Mouse (Mus musculus): ENCODE results near the gene Ube2e2. TPM values are rescaled to one million over a fixed set of nuclear protein-coding genes. Genes with fewer than 3 reads are reported as not detected.
"Not testable (repeated sequence)": the region's sequence is repeated elsewhere in the genome, so short reads cannot be mapped to it uniquely, and the experiment has no call there.

Gene Ube2e2
- polyA plus RNA-seq, 1 experiment from 2014 or later = 15.0 TPM

DNA sequence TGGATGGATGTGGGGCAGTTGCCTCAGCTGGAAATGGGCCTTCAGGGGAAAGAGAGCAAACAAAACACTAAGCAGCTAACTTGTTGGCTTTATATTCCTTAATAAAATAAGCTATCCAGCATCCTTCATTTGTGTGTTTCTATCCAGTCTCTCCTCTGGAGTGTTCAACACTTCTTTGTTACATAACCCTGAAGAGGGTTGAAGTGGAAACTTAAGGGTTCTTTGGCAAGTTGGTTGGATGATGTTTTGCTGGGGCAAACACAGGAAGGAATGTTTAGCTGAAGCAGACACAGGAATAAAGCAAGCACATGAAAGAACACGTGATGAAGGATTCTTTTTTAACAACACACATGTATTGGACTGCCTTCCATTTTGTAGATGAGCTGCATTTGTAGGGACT, 256.3 kb downstream of the Ube2e2 start:
- DNase-seq (ENCODE audit: low spot score) = no peak

DNA sequence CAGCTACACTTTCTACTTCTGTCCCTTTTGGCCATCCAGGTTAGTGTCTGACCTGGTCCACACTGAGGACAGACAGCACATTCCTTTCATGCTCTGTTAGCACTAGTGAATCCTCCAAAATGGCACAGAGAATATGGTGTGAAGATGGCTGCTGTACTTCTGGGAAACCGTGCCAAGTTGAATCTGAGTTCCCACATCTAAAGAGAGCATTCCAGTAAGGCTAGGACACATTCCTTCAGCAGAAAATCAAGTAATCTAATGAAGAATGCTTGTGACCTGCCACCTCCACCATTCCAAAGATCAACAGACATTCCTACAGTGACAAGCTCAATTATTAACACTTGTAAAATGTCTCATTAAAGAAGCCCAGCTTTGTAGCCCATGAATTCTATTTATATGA, 265.9 kb downstream of the Ube2e2 start:
- no peak for DNase-seq (ENCODE audit: low spot score)

DNA sequence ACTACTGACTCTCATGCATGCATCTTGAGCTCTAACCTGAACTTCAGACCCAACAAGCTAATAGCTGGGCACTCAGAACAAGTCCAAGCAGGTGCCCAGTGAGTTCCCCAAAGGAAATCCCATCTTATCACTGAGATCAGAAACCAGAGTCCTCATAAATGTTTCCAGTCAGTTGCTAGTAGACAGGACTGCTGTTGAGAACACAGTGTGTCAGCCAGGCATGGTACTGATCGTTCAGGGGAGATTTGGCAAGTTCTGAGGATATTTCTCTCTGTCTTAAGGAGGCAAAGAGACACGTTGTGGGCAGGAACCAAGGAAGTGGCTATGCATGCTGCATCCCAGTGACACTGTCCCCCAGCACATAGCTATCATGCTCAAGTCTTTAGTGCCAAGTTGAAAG, 275.5 kb downstream of the Ube2e2 start:
- DNase-seq (ENCODE audit: low spot score) = no peak

DNA sequence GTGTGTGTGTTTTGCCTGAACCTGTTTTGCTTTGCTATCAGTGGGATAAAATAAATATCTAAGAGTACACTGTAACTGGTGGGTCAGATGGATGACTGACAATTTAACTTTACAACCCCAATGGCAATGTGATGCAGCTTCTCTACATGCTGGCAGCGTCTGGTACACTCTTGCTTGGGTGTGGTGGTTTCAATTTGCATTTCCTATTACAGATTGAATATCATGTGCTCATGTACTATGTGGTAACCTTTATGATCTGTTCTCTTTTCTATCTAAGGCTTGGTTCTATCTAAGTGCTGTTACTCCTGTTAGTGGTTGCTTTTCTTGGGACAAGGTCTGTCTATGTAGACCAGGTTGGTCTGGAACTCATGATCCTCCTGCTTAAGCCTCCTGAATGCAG, 292.1 kb downstream of the Ube2e2 start:
- DNase-seq (ENCODE audit: low spot score) = no peak

DNA sequence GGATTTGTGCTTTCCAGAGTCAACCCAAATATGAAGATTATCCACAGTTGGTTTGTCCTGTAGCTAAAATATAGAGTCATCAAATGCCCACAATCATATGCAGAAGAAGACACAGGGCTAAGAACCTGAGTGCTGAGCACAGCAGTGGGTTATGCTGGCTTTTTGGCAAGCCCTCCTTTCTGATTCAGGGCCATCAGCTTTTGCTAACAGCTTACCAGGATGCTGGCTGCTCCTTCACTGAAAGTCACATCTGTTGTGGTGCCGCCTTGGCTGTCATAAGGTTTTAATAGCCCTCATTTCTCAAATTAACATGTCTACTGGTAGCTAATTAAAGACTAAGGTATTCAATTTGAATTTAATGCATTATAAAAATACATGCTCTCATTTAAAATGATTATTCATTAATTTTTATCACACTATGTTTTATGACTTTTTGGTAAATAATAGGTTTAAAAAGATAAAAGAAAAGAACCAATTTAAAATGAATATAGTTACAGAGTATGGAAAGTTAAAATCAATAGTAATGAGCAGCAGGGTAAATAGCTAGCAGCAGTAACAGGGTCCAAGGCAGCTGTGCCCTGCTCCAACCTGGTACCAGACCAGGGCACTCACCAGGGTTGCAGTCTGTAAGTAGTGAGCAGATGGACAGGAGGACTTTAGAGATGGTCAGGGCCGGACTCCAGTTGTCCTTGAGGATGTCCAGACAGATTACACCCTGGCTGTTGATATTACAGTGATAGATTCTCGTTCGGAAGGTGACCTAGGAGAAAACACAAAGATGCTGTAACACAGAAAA, 307.6 kb downstream of the Ube2e2 start:
- DNase-seq (ENCODE audit: low spot score) = no peak

DNA sequence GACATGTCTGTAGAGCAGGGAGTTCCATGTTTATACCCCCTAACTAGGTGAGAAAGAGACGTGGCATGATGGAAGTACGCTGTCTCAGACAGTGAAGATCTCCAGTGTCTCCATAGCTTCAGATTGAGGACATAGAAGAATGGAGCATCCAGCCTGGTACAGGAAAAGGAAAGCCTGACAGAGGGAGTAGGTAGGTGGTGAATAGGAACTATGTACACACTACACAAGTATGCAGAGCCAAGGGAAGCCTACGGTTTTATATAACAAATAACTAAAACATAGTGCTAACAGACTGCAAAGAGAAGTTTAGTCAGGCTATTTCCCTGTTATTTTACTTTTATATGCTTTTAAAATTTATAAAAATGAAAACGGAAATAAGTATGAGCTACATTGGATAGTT, 312.3 kb downstream of the Ube2e2 start:
- no peak for DNase-seq (ENCODE audit: low spot score)

DNA sequence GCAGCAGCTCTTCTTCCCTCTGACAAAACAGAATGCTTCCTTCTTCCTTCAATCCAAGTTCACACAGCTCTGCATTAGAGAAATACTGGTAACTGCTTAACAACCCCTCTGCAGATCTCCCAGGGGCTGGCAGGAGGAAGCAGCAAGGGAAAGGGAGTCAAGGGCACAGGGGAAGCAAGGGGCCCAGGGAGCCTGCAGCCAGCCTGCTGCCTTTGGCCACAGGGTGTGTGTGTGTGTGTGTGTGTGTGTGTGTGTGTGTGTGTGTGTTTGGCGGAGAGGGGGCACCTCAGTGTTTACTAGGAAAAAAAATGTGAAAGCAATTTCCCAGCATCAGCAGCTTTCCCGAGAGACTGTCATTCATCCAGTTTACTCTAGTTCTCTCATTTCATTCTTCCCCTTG, 319.3 kb downstream of the Ube2e2 start:
- no peak for DNase-seq (ENCODE audit: low spot score)

DNA sequence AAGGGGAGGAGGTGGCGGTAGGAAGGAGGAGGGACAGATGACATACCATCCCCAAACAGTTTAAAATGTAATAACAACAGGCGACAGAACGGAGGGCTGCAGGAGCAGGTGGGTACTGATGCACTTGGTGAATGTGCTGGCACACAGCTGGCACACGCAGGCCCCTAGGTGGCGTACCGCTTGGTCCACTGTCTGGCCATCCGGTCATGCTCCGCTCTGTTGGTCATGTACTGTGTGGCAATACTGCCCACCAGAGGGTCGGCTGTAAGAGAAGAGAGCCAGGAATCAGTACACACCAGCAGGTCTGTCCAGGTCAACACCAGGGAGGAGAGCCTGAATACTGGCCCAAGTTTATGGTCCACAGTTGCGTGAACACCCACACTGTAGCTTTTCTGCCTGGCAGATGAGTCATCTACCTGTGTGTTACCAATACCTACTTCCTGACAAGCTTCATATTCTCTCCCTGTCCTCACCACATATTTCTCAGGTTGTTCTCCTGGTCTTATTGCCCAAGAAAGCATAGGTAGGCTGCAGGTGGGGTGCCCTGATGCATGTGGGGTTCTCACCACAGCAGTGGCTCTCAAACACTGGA, 319.8 kb downstream of the Ube2e2 start:
- no peak for DNase-seq (ENCODE audit: low spot score)

DNA sequence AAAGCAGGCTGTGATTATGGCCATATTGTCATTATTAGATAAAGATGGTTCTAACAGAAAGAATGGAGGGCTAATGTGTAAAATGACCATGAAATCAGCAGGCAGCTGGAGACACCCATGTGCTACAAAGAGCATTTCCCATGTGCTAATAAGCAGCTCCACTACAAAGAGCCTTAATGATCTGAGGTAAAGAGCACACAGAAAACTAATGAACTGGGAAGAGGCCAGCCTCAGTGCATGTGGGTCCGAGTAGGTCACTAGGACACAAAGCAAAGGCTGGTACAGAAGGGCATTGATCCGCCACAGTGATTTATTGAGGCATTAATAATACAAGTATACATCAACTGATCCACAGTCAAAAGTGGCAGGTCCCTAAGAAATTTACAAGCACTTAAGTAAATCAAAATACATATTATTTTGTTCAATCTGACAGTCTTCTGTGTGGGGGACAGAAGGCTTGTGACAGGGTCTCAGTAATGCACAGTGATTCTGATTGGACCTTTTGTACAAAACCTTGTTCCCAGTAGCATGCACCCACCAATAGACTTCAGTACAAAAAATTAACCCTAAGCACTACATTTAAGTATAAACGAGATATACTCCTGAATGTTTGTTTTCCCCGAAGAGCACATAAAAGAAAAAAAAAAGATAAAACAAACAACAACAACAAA, 320.6 kb downstream of the Ube2e2 start:
- no peak for DNase-seq (ENCODE audit: low spot score)

DNA sequence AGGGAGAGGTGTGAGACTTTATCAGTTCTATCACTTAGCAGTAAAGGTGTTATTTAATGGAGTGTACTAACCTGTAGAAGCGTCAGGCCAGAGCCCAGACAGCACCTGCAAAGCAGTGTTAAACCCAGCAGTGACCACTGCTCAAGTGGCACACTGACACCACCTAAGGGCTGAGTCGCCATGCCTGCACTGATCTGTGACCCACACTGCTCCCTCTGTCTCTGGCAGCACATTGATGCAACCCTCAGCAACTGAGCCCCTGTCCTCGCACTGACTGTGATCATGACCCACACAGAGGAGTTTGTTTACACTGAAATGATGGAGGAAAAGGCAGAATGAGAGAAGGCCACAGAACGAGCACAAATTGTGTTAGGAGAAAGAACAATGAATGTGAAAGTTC, 321.2 kb downstream of the Ube2e2 start:
- no peak for DNase-seq (ENCODE audit: low spot score)

DNA sequence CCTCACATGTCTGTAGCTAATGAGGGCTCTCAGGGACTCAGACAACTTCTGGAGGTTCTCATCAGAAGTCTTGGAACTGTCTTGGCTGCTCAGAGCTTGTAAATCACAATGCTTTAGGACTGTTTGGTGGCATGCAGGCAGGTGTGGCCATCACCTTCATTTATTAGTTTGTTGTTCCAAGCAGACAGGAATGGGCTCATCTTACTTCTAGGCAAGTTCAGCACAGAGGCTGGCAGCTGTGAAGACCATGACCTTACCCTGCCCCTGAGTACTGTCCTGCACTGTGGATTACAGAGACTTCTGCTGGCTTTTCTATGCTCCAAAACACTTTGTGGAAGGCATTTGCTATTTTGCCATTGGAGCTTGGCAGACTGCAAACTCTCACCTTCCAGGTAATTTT, 324.5 kb downstream of the Ube2e2 start:
- no peak for DNase-seq (ENCODE audit: low spot score)

DNA sequence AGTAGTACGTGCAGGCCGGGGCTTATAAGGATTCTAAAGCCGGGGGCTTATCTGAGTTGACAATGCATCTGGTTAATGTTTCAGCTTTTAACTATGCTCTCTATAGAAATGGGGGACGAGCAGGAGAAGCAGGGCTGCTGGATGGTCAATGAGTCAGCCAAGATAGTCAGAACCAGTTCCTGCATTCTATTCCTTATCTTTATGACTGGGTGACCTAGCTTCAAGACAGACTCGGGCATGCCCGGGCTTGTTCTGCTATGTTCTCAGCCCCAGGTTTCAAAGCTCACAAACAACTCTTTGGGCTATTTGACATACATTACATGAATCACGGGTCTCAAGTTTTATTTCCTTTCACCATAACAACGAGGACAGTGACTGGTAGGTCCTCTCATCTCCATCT, 329.1 kb downstream of the Ube2e2 start:
- not testable (repeated sequence) for DNase-seq (ENCODE audit: low spot score)

DNA sequence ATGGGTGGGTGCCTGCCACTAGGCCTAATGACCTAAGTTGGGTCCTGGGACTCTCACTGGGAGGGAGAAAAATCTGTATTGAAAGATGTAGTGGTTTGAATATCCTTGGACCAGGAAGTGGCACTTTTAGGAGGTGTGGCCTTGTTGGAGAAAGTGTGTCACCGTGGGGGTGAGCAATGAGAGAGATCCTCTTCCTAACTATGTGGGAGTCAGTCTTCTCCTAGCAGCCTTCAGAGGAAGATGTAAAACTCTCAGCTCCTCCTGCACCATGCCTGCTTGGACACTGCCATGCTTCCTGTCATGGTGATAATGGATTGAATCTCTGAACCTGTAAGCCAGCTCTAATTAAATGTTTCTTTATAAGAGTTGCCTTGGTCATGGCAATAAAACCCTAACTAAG, 338.8 kb downstream of the Ube2e2 start:
- DNase-seq (ENCODE audit: low spot score) = no peak

DNA sequence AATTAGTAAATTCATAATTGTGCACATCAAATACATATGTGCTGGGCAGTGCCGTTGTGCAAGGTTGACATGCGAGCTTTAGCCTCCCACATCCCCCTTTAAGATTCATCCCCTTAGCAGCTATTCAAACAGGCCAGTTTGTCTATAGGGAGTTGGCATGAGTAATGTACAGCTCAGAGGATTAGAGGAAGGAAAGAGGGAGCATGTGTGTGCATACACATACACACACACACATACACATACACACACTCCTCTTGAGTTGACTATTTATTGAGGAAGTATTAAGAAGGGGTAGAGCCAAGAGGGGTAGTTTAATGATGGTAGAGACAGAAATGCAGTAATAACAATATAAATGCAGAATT, 339.5 kb downstream of the Ube2e2 start:
- no peak for DNase-seq (ENCODE audit: low spot score)

DNA sequence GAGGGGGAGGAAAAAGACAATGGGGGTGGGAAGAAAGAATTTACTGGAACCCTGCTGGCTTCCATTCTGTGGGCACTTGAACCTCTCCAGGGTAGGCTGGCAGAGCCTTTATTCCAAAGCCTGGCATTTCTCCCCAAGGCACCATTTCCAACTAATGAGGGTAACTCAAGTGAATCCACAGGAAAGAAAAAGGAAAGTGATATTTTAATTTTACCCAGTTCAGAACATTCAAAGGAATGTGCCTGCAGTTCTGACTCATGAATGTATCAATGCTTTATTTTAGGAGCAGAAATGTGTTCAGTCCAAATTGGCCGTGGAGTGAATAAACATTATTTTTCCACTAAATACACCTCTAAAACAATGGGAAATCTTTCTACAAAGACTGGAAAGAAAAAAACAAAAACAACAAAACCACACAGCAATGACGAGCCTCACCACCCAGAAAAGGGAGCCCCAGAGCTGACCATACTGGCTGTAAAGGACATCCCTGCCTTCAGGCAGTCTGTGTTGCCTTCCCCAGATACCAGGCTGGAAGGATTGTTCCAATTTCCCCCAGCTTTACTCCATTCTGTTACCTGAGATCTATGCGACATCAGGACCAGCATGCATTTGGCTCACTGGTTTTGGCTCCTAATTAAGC, 340.0 kb downstream of the Ube2e2 start:
- no peak for DNase-seq (ENCODE audit: low spot score)

DNA sequence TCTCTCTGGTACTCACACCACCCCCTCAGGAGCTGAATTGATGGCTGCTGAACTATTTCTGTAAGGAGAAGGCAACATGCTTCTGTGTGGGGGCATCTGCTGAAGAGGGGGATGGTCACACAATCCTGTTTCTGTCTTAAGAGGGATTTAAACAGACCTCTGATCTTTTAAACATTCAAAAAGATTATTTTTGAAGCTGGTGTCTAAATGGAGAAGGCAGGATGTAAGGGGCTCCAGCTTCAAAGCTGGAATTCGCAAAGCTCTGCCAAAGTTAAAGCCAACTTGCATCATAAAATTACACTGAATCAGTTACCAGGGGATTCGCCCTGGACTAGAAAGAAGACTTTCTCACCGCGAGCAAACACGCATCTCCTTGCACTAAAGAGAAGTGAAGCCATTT, 346.5 kb downstream of the Ube2e2 start:
- DNase-seq (ENCODE audit: low spot score) = no peak

DNA sequence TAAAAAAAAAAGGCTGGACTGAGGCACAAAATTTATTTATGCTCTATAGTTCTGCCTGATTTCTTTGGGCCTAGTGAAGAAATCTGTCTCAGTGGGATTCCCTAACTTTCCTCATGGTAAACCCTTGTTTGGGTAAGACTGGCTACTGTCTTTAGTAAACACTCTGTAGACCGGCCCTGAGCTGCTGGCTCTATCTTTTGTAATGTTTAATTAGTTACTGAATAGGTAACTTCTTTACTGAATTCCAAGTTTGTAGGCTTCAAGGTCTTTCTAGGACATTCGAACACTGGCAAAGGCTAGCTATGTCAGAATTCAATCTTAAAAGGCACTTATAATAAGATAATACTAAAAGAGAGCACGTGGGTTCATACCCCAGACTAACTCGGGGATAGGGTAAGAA, 355.0 kb downstream of the Ube2e2 start:
- not testable (repeated sequence) for DNase-seq (ENCODE audit: low spot score)

DNA sequence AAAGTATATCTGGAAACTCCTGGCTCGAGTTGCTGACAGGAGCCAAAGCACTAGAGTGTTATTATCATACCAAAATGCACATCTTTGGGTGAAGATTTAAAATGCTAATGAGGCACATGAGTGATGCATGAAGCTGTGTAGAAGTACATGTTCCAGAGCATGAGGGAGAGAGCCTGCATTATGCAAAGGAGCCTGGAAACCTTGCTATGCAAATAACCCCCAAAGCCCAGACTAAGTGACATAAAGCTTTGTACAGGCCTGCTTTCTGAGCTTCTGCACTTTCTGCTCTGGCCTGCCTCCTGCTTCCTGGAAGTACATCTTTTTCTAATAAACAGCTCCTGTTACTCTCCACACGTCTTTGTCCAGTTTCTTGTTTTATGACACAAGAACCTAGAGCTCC, 363.2 kb downstream of the Ube2e2 start:
- no peak for DNase-seq (ENCODE audit: low spot score)

DNA sequence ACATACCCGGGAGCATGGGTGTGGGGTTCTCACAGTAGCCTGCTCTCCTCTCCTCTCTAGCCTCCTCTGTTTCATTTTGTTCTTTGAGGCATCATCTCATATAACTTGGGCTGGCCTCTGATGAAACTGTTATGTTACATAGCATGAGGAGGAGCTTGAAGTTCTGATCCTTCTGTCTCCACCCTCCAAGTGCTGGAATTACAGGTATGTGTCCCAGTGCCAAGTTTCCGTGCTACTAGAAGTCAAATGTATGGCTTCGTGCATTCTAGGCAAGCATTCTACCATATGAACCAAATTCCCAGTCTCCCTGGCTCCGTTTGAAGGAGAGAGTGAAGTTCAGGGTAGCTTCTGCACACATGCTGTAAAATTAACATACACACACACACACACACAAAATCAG, 363.6 kb downstream of the Ube2e2 start:
- no peak for DNase-seq (ENCODE audit: low spot score)

Measured in thymus, postnatal 0 days (tissue).